Mouse (Mus musculus): Measurements from ENCODE around the gene Btbd2. TPM values are rescaled to one million over a fixed set of nuclear protein-coding genes. Genes with fewer than 3 reads are reported as not detected.

Gene Btbd2
- polyA plus RNA-seq, 1 experiment from 2014 or later = 9.2 TPM

Small RNA genes within 50 kb of the gene (microRNA-seq; reads per million reads assigned to microRNA genes)
- not detected for gene Mir6912

Other genes starting within 250 kb of the Btbd2 start
- gene Tcf3, start 223.4 kb downstream of the Btbd2 start, polyA plus RNA-seq (2015; fragmentation: Nextera tagmentation; extraction: Ambion mirVana) = 62.7 and 62.9 TPM in 2 replicates
- 0.06 and 0.10 TPM in 2 replicates for gene Onecut3, start 162.2 kb downstream of the Btbd2 start, polyA plus RNA-seq (2015; fragmentation: Nextera tagmentation; extraction: Ambion mirVana)
- 0.09 and 0.17 TPM in 2 replicates for gene Atp8b3, start 117.9 kb downstream of the Btbd2 start, polyA plus RNA-seq (2015; fragmentation: Nextera tagmentation; extraction: Ambion mirVana)
- gene Rexo1, start 95.5 kb downstream of the Btbd2 start, polyA plus RNA-seq (2015; fragmentation: Nextera tagmentation; extraction: Ambion mirVana) = 21.5 and 21.9 TPM in 2 replicates
- gene Klf16, start 79.8 kb downstream of the Btbd2 start, polyA plus RNA-seq (2015; fragmentation: Nextera tagmentation; extraction: Ambion mirVana) = 7.0 and 7.4 TPM in 2 replicates
- gene Abhd17a, start 66.7 kb downstream of the Btbd2 start, polyA plus RNA-seq (2015; fragmentation: Nextera tagmentation; extraction: Ambion mirVana) = 63.1 and 79.7 TPM in 2 replicates
- gene Scamp4, start 54.2 kb downstream of the Btbd2 start, polyA plus RNA-seq (2015; fragmentation: Nextera tagmentation; extraction: Ambion mirVana) = 125 and 127 TPM in 2 replicates
- 8.4 and 9.4 TPM in 2 replicates for gene Adat3, start 54.2 kb downstream of the Btbd2 start, polyA plus RNA-seq (2015; fragmentation: Nextera tagmentation; extraction: Ambion mirVana)
- 3.3 and 4.0 TPM in 2 replicates for gene Gm49322, start 51.0 kb downstream of the Btbd2 start, polyA plus RNA-seq (2015; fragmentation: Nextera tagmentation; extraction: Ambion mirVana)
- 15.1 and 22.2 TPM in 2 replicates for gene Csnk1g2, start 34.2 kb downstream of the Btbd2 start, polyA plus RNA-seq (2015; fragmentation: Nextera tagmentation; extraction: Ambion mirVana)
- gene Mknk2, start 21.0 kb upstream of the Btbd2 start, polyA plus RNA-seq (2015; fragmentation: Nextera tagmentation; extraction: Ambion mirVana) = 18.3 and 49.9 TPM in 2 replicates
- gene Mob3a, start 44.9 kb upstream of the Btbd2 start, polyA plus RNA-seq (2015; fragmentation: Nextera tagmentation; extraction: Ambion mirVana) = 39.8 and 41.8 TPM in 2 replicates
- gene Izumo4, start 45.1 kb upstream of the Btbd2 start, polyA plus RNA-seq (2015; fragmentation: Nextera tagmentation; extraction: Ambion mirVana) = 18.5 and 25.0 TPM in 2 replicates
- 57.9 and 58.4 TPM in 2 replicates for gene Ap3d1, start 85.2 kb upstream of the Btbd2 start, polyA plus RNA-seq (2015; fragmentation: Nextera tagmentation; extraction: Ambion mirVana)
- gene Dot1l, start 98.1 kb upstream of the Btbd2 start, polyA plus RNA-seq (2015; fragmentation: Nextera tagmentation; extraction: Ambion mirVana) = 9.5 and 9.7 TPM in 2 replicates
- gene Sf3a2, start 141.1 kb upstream of the Btbd2 start, polyA plus RNA-seq (2015; fragmentation: Nextera tagmentation; extraction: Ambion mirVana) = 62.3 and 63.0 TPM in 2 replicates
- 120 and 135 TPM in 2 replicates for gene Plekhj1, start 141.6 kb upstream of the Btbd2 start, polyA plus RNA-seq (2015; fragmentation: Nextera tagmentation; extraction: Ambion mirVana)
- 0.07 and 0.10 TPM in 2 replicates for gene Amh, start 148.2 kb upstream of the Btbd2 start, polyA plus RNA-seq (2015; fragmentation: Nextera tagmentation; extraction: Ambion mirVana)
- gene Jsrp1, start 156.4 kb upstream of the Btbd2 start, polyA plus RNA-seq (2015; fragmentation: Nextera tagmentation; extraction: Ambion mirVana) = 0.70 and 0.82 TPM in 2 replicates
- gene Oaz1, start 169.6 kb upstream of the Btbd2 start, polyA plus RNA-seq (2015; fragmentation: Nextera tagmentation; extraction: Ambion mirVana) = 1,610 and 1,714 TPM in 2 replicates
- gene Lingo3, start 187.0 kb upstream of the Btbd2 start, polyA plus RNA-seq (2015; fragmentation: Nextera tagmentation; extraction: Ambion mirVana) = 0.07 and 0.10 TPM in 2 replicates
- gene Lsm7, start 198.1 kb upstream of the Btbd2 start, polyA plus RNA-seq (2015; fragmentation: Nextera tagmentation; extraction: Ambion mirVana) = 198 and 240 TPM in 2 replicates
- 36.2 and 36.6 TPM in 2 replicates for gene Sppl2b, start 198.2 kb upstream of the Btbd2 start, polyA plus RNA-seq (2015; fragmentation: Nextera tagmentation; extraction: Ambion mirVana)
- gene Tmprss9, start 214.8 kb upstream of the Btbd2 start, polyA plus RNA-seq (2015; fragmentation: Nextera tagmentation; extraction: Ambion mirVana) = 0.06 TPM in 1 of 2 replicates, not detected in the other
- 390 and 410 TPM in 2 replicates for gene Timm13, start 243.9 kb upstream of the Btbd2 start, polyA plus RNA-seq (2015; fragmentation: Nextera tagmentation; extraction: Ambion mirVana)